Mouse (Mus musculus): Measurements from ENCODE around the gene Sub1. TPM values are rescaled to one million over a fixed set of nuclear protein-coding genes. Genes with fewer than 3 reads are reported as not detected.
A peak's percentile ranks its signal among the peaks of the same experiment; 100 is the strongest.

Gene Sub1
- 10 to 100 TPM; 85.1 to 87.2 TPM for total RNA-seq (2021)
- long read RNA-seq, experiment 1, transcript Sub1-201 (5 exons, 3,372 nt): major isoform, 134 of 145 reads
- long read RNA-seq, experiment 1, partial matches to known transcripts: 3 of 145 reads
- long read RNA-seq, experiment 1, other reads (novel, unspliced or antisense): 8 of 145 reads
- long read RNA-seq, experiment 2, transcript Sub1-201 (5 exons, 3,372 nt): major isoform, 79 of 81 reads
- long read RNA-seq, experiment 2, partial matches to known transcripts: 1 of 81 reads
- long read RNA-seq, experiment 2, other reads (novel, unspliced or antisense): 1 of 81 reads

DNA sequence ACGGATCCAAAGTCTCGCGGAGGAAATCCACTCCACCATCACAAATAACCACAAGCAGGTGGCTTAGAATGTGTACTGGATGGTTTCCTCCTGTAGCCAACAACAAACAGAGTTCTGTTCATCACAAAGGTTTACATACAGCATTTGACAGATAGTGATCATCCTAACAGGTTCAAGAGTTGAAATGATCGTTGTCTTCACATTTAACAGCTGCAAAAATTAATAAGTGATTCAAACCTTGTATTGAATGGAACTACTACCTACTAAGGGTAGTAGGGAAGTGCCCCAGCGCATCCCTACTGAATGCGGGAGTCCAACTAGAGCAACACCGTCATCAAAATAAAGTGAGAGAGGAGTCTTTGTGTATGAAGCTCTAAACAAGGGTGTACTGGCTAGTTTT is at the start of gene Sub1:
TSS of gene Sub1 (minus strand) at position 101 of the 400 bp plus-strand sequence.
- DNase-seq: no peak

DNA sequence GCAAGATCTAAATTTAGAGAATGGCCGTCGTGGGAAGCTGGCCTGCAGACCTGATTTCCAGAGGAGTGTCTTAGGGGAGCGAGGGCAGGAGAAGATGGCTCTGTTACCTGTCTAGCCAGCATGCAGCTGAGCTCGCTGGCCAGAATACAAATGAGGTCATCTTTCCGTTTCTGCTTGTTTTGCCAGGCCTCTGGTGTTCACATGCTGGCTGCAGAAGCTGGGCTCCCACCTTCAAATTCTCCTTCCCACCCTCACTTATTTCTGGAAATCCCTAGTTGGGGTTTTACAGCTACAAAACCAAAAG is 43.6 kb upstream of the Sub1 start:
- peak in 1 of 2 experiments; percentile 16 for DNase-seq

DNA sequence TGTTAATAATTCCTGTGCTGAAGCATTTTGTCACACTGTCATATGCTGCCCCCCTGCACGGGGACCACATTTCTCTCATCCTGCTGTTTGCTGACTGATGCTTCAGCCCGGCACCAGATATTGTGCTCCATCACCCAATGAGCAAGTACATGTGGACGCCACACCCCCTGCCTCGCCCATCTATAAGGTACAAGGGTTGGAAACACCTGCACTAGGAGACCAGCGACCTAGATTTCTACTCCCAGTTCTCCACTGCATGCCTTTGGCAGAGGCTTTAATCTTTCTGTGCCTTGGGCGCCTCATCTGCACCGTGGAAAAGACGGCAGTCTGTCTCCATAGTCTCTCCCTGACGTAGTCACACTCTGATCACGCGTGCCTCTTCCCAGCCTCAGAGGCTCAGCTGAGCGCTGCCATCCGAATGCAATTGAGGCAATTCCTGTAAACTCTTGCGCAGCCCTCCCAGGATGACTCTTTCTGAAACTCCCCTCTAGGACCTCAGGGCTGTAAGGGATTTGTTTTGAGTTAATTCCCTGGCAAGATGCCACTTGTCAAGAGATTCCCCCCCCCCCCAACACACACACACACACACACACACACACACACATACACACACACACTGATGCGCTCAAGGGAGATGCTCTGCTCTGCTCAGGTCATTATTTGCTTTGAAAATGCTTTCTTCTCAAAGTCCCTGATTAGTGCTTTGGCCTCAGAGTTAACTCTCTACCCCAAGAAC is 43.1 kb upstream of the Sub1 start:
- DNase-seq: no peak

DNA sequence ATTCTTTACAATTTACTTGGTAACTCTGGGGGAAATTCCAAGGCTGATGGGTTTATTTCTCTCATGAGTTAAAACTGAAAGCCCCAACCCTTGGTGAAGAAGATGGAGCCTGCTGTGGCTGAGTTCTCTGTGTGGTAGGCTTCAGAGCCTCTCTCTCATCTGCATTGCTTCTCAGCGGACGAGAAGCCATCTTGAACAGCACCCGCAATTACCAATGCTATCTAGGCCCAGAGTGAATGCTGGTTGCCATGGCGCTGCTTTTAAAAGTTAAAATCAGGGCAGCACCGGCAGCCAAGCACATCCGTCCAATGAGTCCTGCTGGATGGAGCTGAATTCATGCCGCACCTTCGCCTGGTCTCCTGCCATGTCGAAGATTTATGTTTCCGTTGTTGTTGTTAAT is 42.5 kb upstream of the Sub1 start:
- DNase-seq: no peak

DNA sequence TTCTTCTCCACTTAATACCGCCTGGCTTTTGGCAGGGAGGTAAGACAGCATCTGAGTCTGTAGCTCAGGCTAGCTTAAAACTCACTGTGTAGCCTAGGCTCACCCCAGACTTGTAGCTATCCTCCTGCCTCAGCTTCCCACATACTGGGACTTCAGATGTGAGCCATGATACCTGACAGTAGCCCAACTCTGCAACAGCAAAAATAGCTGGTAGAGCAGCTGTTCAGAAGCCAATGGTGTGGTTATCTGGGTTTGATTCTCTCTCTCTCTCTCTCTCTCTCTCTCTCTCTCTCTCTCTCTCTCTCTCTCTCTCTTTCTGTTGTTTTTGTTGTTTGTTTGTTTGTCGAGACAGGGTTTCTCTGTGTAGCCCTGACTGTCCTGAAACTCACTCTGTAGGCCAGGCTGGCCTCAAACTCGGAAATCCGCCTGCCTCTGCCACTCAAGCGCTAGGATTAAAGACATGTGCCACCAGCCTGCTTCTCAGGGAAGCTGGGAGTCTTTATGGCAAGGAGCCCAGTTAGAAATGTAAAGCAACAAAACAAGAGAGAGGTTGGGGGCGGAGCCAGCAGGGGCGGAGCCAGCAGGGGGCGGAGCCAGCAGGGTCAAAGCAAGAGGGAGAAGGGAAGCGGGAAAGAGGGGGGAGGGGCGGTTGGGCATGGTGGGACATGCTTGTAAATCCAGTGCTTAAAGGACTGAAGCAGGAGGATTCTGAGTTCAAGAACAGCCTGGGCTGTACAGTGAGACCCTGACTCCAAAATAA is 41.3 kb upstream of the Sub1 start:
- DNase-seq: no peak

DNA sequence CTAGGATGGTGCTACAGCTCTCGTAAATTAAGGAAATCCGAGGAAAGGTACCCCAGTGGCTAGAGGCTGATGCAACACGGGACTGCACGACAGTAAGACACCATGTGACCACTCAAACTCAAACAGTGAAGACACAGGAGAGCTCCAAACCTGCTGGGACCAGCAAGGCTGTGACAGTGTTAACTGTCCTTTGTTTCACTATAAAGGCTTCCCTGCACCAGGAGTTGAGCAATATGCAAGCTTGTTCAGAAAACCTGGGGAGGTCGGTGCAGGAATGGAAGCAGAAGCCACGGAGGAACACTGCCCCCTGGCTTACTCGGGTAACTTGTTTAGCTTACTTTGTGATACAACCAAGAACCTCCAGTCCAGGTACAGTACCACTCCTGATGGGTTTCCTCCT is 40.4 kb upstream of the Sub1 start:
- DNase-seq: no peak

DNA sequence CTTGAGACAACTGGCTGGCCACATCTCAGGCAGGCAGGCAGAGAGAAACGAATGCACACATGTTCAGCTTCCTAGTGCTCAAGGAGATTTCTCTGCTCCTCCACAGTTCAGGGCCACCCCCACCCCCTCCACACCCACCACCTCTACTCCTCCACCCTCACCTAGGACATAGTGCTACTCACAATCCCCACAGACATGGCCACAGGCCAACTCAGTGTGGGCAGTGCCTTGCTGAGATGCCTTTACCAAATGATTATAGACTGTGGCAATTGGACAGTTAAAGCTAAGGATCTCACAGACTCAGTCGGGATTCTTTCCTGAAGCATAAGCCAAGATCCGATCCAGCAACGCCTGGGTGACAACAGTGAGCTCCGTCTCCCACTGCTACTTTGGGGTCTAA is 39.9 kb upstream of the Sub1 start:
- DNase-seq: no peak

DNA sequence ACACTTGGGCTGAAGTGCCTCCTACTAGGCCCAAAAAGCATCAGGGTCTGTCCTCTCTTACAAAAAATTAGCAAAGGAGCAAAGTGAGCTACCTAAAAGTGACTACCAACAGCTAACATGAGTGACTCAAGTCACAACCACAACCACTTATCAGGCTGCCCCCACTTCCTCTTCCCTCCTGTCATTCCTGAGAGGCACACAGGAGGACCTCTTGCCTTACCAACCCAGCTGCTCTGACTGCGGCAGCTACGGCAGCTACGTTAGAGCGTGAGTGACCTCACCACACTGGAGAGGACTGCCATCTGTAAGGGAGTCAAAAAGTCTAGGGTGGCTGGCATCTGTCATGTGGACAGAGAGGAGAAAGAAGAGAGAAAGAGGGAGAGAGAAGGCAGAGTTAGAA is 37.5 kb upstream of the Sub1 start:
- no peak for DNase-seq

DNA sequence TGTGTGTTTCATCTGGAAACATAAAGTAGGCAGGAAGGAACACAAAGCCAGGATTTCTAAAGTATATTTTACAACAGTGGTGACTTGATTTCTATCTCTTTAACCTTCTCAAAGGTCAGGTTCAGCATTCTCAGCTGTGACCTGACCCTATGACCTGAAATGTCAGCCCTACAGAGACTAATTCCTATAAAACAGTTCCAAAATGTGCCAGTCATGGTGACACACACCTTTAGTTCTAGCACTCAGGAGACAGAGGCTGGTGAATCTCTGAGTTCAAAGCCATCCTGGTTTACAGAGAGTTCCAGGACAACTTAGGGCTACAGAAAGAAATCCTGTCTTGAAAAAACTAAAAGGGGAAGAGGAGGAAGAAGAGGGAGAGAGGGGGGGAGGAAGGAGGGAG is 36.4 kb upstream of the Sub1 start:
- DNase-seq: no peak

DNA sequence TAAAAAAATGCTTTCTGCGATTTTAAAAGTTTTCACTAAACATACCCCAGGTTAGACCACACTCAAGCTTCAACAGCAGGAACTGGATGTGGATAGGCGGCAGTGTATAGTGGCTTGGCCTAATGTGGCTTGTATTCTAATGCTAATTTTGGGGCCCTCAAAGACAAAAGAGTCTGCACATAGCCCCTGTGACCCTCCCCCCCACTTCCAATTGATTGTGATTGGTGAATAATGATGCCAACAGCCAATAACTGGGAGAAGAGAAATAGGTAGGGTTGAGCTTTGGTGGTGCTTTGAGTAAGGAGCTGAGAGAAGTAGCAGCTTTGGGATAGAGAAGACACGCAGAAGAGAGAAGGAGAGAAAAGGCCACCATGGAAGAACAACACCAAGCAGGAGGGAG is 35.7 kb upstream of the Sub1 start:
- no peak for DNase-seq

DNA sequence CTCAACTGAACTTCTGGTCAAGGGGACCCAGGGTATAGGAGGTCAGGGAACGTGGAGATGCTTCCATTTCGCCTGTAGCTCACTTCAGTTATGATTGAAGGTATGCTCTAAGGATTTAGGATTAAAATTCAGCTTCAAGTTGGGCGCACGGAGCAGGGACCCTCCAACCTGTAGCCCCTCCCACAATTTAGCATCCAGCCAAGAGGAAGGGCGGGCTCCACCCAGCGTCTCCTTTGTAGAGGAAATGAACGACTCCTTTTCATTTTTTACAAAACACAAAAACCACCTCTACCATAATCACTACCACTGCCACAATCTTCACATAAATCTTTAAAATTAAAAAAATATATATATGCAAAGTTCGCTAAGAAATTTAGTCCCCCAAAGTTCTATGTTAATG is 35.1 kb upstream of the Sub1 start:
- DNase-seq: no peak

DNA sequence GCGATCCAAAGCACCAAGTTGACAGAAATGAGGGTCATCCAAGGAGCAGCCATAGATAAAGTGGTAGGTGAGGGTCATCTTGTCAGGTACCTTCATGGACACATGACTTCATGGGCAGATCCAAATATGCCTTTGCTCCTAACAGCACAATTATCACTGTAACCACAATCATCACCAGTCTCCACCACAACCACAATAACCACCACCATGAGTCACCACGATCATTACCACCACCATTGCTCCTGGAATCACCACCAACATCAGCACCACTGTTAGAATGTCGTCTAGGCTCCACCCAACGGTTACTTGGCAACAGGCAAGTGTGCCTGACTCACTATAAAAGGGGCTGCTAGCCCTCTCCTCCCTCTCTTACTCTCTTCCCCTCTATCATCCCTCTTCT is 33.4 kb upstream of the Sub1 start:
- no peak for DNase-seq

DNA sequence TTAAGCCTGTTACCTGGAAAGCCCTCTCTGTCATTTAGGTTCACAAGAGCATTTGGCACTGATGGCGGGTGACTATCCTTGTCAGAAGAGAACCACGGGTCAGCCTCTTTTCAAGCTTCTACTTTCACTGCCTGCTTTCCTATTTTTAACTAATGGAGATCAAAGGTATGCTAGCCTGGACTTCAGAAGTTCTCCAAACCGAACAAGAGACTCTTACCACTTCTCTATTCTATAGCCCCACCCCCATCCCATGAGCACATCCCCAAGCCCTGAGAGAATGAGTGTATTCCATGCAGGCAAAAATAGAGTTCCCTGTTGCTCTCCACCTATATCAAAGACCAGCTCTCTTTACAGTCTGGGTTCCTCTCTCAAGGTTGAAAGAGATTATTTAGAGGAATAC is 31.0 kb upstream of the Sub1 start:
- DNase-seq: peak in 1 of 2 experiments; percentile 18

DNA sequence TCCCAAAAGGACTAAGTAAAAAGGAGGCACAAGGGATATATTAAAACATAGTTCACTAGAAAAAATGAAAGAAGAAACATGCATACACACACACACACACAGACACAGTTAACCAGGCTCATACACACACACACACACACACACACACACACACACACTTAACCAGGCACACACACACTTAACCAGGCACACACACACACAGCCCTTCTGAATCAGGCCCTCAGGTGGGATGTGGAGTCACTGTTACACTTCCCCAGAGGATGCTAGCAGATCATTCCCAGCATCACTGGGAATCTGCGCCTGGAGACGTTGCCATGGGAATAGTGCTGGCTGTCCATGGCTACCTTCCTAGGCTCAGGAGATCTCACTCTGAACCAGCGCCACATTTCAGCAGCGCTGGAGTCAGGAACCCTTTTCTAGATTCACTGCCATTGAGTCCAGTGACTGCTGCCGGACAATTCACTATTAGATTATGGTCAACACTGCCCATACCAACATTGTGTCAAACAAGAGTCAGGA is 30.2 kb upstream of the Sub1 start:
- DNase-seq: no peak

DNA sequence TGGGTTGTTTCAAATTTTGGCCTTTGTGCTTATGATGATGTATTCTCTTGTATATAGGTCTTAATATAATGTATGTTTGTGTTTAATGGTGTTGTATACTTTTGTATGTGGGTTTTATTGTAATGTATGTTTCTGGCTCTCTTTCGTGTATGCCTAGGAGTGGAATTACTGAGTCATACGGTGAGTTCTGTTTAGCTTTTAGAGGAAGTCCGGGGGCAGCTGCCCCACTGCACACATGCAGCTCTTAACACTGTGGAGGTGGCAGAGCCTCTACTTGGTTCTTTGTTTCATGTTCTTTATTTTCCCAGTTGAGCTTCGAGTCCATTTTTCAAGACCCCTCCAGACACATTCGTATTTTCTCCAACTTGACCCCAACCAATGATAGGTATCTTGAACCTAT is 29.2 kb upstream of the Sub1 start:
- DNase-seq: no peak

DNA sequence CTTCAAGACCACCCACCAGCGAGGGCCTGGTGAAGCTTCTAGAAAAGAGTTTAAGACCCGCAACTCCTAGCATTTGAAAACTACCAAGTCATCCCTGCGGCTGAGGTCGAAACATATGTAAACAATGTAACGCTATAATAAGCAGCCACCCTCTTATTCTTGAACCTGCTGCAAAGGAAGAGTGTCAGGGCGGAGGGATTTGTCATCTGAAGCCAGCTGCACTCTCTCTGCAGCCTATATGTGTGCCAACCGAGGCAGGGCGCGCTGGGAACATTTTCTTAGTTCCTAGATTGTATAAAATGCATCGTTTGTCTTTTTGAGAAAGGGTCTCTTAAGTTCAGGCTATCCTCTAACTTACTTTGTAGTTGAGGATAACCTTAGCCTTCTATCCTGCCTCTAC is 28.6 kb upstream of the Sub1 start:
- no peak for DNase-seq

DNA sequence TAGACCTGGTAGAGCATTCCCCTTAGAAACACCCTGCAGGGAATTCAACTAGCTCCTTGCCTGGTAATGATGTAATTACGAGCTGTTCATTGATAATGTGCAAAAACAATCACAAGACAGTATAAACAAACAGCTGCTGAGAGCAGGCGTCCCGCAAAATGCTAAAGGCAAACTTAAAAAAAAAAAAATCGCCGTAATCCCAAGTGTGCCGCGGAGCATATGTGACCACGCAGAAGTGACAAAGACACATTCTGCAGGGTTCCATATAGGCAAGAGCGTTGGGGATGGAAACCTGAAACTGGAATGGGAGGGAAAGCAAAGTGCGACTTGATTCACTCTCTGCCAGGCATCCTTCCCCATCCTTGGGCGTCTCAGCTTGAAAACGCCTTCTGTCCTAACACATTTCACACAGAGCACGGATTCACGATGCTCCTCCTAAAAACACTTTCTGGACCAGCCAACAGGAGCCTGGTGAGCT is 28.0 kb upstream of the Sub1 start:
- no peak for DNase-seq

DNA sequence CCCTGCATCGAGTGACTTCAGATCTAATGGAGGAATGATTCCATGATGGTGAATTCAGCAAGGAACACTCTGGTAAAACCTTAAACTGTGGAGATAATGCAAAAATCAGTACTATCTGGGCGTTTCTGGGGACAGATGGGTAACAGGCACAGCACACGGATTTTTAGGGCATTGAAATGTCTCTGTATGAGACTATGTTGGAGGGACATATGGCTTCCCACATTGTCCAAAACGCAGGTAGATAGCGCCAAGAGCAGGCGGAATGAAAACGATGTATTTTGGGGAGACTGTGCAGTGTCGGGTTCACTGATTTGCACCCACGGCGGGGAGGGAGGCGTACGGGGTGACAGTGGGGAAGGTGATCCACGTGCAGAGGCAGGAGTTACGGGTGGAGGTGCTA is 22.7 kb upstream of the Sub1 start:
- no peak for DNase-seq

DNA sequence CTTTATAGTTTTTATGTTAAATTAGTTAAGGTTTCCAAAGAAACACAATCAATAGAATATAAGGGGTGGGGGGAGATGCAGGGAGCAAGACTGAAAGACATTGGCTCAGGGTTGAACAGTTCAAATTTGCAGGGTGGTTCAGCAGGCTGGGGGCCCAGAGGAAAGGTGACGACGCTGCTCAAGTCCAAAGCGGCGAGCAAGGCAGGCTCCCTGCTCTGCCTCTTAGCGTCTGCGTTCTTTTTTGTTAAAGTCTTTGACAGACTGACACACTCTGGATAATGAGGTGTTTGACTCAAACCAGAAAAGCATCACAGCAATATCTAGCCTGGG is 21.6 kb upstream of the Sub1 start:
- DNase-seq: no peak

DNA sequence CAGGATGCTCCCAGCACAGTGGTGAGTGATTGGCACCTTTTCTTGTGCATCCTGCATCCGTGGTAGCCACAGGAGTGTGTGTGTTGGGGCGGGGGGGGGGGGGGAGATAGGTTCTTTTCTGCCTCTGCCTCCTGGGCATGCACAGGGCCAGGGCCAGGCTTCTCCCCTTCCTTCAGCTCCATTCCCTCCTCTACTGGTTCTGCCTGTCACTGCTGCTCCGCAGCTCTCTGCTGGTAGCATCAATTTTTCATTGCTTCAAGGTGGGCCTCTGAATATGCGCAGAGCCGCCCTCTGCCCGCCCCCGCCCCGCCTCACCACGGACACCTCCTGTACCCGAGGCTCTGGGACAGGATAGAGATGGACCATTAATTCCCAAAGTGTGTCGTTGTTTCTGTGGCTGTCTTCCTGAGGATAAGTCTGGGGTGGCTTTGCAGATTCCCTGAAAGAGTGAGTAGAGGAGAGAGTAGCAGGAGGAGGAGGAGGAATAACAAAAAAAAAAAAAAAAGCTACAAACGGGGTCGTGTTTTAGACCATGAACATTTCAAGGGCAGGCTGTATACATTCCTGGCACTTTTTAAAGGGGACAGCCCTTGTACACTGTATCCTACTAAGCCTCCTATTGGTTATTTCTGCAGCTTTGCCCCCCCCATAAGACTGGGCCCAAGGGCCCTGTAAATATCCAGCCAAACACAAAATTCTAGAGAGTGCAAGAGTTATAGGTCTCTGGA is 21.1 kb upstream of the Sub1 start:
- DNase-seq: no peak

DNA sequence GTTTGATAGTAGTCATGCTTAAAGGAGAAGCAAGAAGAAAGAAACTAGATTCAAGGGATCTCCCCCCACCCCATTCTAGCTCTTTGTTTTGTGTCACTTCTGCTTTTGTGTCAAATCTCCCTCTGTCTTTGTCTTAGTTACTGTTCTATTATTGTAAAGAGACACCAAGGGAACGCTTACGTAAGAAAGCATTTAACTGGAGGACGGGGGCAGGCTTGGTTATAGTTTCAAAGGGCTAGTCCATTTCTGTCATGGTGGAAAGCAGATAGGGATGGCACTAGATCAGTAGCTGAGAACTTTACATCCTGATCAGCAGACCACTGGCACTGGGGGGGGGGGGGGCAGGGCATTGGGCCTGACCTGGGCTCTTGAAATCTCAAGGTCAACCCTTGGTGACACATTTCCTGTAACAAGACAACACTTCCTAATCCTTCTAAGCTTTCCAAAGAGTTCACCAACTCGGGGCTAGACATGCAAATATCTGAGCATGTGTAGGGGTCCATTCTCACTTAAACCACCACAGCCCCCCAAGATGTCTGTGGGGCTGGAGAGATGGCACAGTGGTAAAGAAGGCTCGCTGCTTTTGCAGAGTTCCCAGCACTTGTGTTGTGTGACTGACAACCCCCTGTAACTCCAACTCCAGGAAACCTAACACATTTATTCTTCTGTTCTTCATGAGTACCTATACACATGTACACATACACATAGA is 17.6 kb upstream of the Sub1 start:
- DNase-seq: no peak
